Mouse (Mus musculus) hindbrain, embryonic 13.5 days (tissue): ENCODE measurements around the gene Rgl1. TPM values are rescaled to one million over a fixed set of nuclear protein-coding genes. Genes with fewer than 3 reads are reported as not detected.

Source experiments
- ATAC-seq: fragments of 200-750 bp; cut with Nextera tagmentation; 2 replicates; pipeline ENCODE4 v1.8.0; 2017; ENCODE audit warnings: moderate TSS enrichment; ENCODE audit not compliant: low FRiP score
- H3K27ac ChIP-seq: fragments of 300-500 bp; sonication (generic); 2 replicates; pipeline ENCODE4 v1.5.1; 2015; ENCODE audit warnings: inconsistent platforms, mild to moderate bottlenecking, moderate library complexity
- H3K27me3 ChIP-seq: fragments of 300-500 bp; sonication (generic); 2 replicates; pipeline ENCODE4 v1.6.1; 2015; ENCODE audit warnings: mild to moderate bottlenecking, inconsistent platforms
- H3K36me3 ChIP-seq: fragments of 300-500 bp; sonication (generic); 2 replicates; pipeline ENCODE4 v1.6.1; 2015; ENCODE audit warnings: mild to moderate bottlenecking, inconsistent platforms
- H3K4me1 ChIP-seq: fragments of 300-500 bp; sonication (generic); replicated peaks from 2 replicates; pipeline ENCODE4 v1.6.1; 2015; ENCODE audit warnings: inconsistent platforms
- H3K4me2 ChIP-seq: fragments of 300-500 bp; sonication (generic); 2 replicates; pipeline ENCODE4 v1.6.1; 2015; ENCODE audit warnings: inconsistent platforms, mild to moderate bottlenecking, moderate library complexity
- H3K4me3 ChIP-seq: fragments of 300-500 bp; sonication (generic); 2 replicates; pipeline ENCODE4 v1.5.1; 2015; ENCODE audit warnings: mild to moderate bottlenecking, inconsistent platforms
- H3K9ac ChIP-seq: fragments of 300-500 bp; sonication (generic); 2 replicates; pipeline ENCODE4 v1.6.1; 2015; ENCODE audit warnings: mild to moderate bottlenecking, inconsistent platforms
- H3K9me3 ChIP-seq: fragments of 300-500 bp; sonication (generic); 2 replicates; pipeline ENCODE4 v1.6.1; 2016; ENCODE audit warnings: inconsistent platforms
- WGBS: fragments of 180-500 bp; shearing (Covaris S2); methylation state at CpG from one replicate; pipeline ENCODE4 v1.1.7; 2015; 5-methylcytosine and 5-hydroxymethylcytosine counted together
- polyA plus RNA-seq: library from polyadenylated mRNA; unstranded; fragments of >200 nt; fragmentation: Nextera tagmentation; extraction: Ambion mirVana; gene quantifications from 2 replicates; pipeline ENCODE4 v1.2.1, GENCODE M21; 2015

The Rgl1 gene
- polyA plus RNA-seq, 1 experiment from 2014 or later: 19.8 TPM

DNA sequence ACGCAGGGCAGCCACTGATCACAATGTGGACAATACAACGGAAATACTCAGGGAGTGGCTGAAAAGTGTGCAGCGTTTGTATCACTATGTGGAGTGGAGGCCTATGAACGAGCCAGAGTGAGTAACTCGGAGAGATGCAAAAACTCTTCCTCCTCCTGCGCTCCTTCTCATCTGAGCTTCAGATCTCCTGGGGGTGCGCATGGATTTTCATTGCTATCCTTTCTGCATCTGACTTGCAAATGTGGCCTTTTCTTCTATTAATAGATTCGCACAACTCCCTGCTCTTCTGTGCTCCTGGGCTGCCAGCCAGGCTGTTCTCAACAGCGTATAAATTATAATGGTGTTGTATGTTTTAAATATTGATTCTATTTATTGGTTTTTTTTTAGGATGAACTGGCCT lies 297.7 kb downstream of the Rgl1 start:
- no peak for ATAC-seq
- Histone ChIP-seq H3K4me3 (no peak overlapping the region), H3K9ac (no peak overlapping the region), H3K4me1 (peaks cover 8% of the 10 kb centered on the region), H3K9me3 (no peaks in the 10 kb centered on the region), H3K4me2 (no peak overlapping the region), H3K27me3 (no peaks in the 10 kb centered on the region), H3K27ac (no peak overlapping the region), H3K36me3 (no peaks in the 10 kb centered on the region)
- WGBS: 49% methylated on average over 9 of the region's 9 CpGs

Other genes starting within 250 kb of the Rgl1 start
- gene Apobec4, start 15.8 kb downstream of the Rgl1 start, polyA plus RNA-seq: not detected in 2 replicates
- 343 and 364 TPM in 2 replicates for gene Arpc5, start 191 bp upstream of the Rgl1 start, polyA plus RNA-seq
- 2.5 and 3.4 TPM in 2 replicates for gene Ncf2, start 33.8 kb upstream of the Rgl1 start, polyA plus RNA-seq
- gene Smg7, start 136.3 kb upstream of the Rgl1 start, polyA plus RNA-seq: 33.8 and 37.1 TPM in 2 replicates
- gene Nmnat2, start 188.6 kb upstream of the Rgl1 start, polyA plus RNA-seq: 68.0 and 70.2 TPM in 2 replicates